Mouse (Mus musculus) stomach, postnatal 0 days (tissue): ENCODE results near the gene Prm1. TPM values are rescaled to one million over a fixed set of nuclear protein-coding genes. Genes with fewer than 3 reads are reported as not detected.

ENCODE experiments used
- ATAC-seq: fragments of 200-750 bp; cut with Nextera tagmentation; 2 replicates; pipeline ENCODE4 v1.8.0; 2017; ENCODE audit not compliant: low FRiP score, low TSS enrichment
- DNase-seq: peaks from one replicate; pipeline ENCODE4 v3.0.0-alpha.2; 2016; ENCODE audit warnings: low spot score
- H3K27ac ChIP-seq: fragments of 300-500 bp; sonication (generic); replicated peaks from 2 replicates; pipeline ENCODE4 v1.5.1; 2014; ENCODE audit warnings: mild to moderate bottlenecking, control low read depth
- H3K27me3 ChIP-seq: fragments of 300-500 bp; sonication (generic); 2 replicates; pipeline ENCODE4 v1.6.1; 2014; ENCODE audit warnings: low read length; ENCODE audit not compliant: control insufficient read depth, insufficient read depth
- H3K36me3 ChIP-seq: fragments of 300-500 bp; sonication (generic); 2 replicates; pipeline ENCODE4 v1.6.1; 2014; ENCODE audit warnings: low read length, mixed read lengths; ENCODE audit not compliant: control insufficient read depth, insufficient read depth
- H3K4me1 ChIP-seq: fragments of 300-500 bp; sonication (generic); replicated peaks from 2 replicates; pipeline ENCODE4 v1.6.1; 2014; ENCODE audit warnings: antibody characterized with exemption; ENCODE audit not compliant: control insufficient read depth, insufficient read depth
- H3K4me2 ChIP-seq: fragments of 300-500 bp; sonication (generic); replicated peaks from 2 replicates; pipeline ENCODE4 v1.6.1; 2014; ENCODE audit warnings: low read depth, mild to moderate bottlenecking, control low read depth, moderate library complexity
- H3K4me3 ChIP-seq: fragments of 300-500 bp; sonication (generic); 2 replicates; pipeline ENCODE4 v1.5.1; 2014; ENCODE audit warnings: low read depth, low read length, control low read depth
- H3K9ac ChIP-seq: fragments of 300-500 bp; sonication (generic); 2 replicates; pipeline ENCODE4 v1.6.1; 2014; ENCODE audit warnings: mild to moderate bottlenecking, low read length, control low read depth, mixed read lengths
- H3K9me3 ChIP-seq: fragments of 300-500 bp; sonication (generic); 2 replicates; pipeline ENCODE4 v1.6.1; 2016; ENCODE audit warnings: low read length; ENCODE audit not compliant: control insufficient read depth
- CTCF ChIP-seq: IDR thresholded peaks from 2 replicates; pipeline ENCODE4 v1.5.1; 2016; ENCODE audit warnings: antibody characterized with exemption, low read depth, mild to moderate bottlenecking, moderate library complexity
- EP300 ChIP-seq: optimal IDR thresholded peaks from 2 replicates; pipeline ENCODE3; 2016; ENCODE audit warnings: antibody characterized with exemption
- WGBS: fragments of 180-500 bp; shearing (Covaris S2); extraction: QIAGEN DNeasy Blood & Tissue Kit; methylation state at CpG from one replicate; pipeline ENCODE4 v1.1.7; 2014; 5-methylcytosine and 5-hydroxymethylcytosine counted together
- polyA plus RNA-seq: library from polyadenylated mRNA; unstranded; fragments of >200 nt; fragmentation: Nextera tagmentation; extraction: Ambion mirVana; gene quantifications from 2 replicates; pipeline ENCODE4 v1.2.1, GENCODE M21; 2015

Gene Prm1
- polyA plus RNA-seq, 1 experiment from 2014 or later = 0.23 TPM

- Histone ChIP-seq H3K4me1 (peaks cover 4% of the 10 kb centered on the region; the same call in 1 of the 2 replicates), H3K4me2 (no peak overlapping the region), H3K9ac (no peak overlapping the region), H3K4me3 (no peak overlapping the region), H3K36me3 (no peaks in the 10 kb centered on the region), H3K9me3 (no peaks in the 10 kb centered on the region), H3K27me3 (no peaks in the 10 kb centered on the region), H3K27ac (0 out of 2 replicates have a peak overlapping the region, but pooled peaks have one; percentile 13)
- DNase-seq = no peak
- WGBS = 74% methylated on average over 3 of the region's 3 CpGs
- TF ChIP-seq EP300 (no peak), CTCF (no peak)
- peak; percentile 74 for ATAC-seq
These were observed 50.9 kb downstream of the Prm1 start for GRCm38 (mm10) chr16:10754521-10755296.

DNA sequence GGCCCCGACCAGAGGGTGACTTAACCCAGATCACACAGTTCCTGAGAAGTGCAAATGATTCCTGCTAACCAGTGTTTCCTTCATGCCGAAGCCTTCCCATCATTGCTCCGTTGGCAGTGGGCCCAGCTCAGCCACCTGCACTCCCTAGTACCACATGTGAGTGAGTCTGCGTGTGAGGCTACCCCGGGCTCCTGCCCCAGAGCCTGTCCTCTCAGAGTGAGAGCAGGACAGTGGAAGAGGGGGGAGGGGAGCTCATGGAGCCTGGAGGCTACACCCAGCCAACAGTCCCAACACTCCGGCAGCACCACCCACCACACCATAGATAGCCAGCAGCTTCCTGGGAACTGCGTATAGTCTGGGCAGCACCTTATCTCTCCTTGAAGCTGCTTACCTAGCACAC, 55.8 kb downstream of the Prm1 start:
- Histone ChIP-seq H3K9me3 (no peaks in the 10 kb centered on the region), H3K36me3 (no peaks in the 10 kb centered on the region), H3K9ac (no peak overlapping the region), H3K4me3 (no peak overlapping the region), H3K27me3 (no peaks in the 10 kb centered on the region), H3K27ac (no peak overlapping the region), H3K4me2 (no peak overlapping the region), H3K4me1 (peaks cover 4% of the 10 kb centered on the region; the same call in 1 of the 2 replicates)
- no peak for TF ChIP-seq EP300
- no peak for TF ChIP-seq CTCF
- WGBS = 39% methylated on average over 7 of the region's 7 CpGs
- peak; percentile 33; the same call in 1 of the 2 replicates for ATAC-seq
- peak; percentile 61 for DNase-seq

DNA sequence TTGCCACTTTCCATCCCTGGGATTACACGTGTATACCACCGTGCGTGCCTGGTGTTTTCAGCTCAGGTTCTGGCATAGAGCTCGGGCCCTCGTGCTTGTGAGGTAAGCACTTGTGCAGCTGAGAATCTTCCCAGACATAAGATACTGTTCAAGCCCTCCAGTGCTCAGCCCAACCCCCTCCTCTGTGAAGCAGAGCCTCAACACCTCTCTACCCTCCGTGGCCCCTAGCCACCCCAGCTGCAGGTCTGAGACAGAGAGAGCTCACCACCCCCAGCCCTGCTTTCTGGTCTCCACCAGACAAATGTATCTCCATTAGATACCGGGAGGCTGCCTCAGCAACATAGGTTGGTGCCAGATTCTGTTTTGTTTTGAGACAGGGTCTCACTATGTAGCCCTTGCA, 56.4 kb downstream of the Prm1 start:
- ATAC-seq (no peak), DNase-seq (no peak)
- no peaks in the 10 kb centered on the region for H3K36me3 ChIP-seq
- no peak for TF ChIP-seq EP300
- TF ChIP-seq CTCF = no peak
- no peak overlapping the region for H3K4me3 ChIP-seq
- no peak overlapping the region for H3K27ac ChIP-seq
- H3K9me3 ChIP-seq = no peaks in the 10 kb centered on the region
- 53% methylated on average over 7 of the region's 7 CpGs for WGBS
- no peak overlapping the region for H3K4me2 ChIP-seq
- H3K27me3 ChIP-seq = no peaks in the 10 kb centered on the region
- H3K9ac ChIP-seq = no peak overlapping the region
- peaks cover 4% of the 10 kb centered on the region; the same call in 1 of the 2 replicates for H3K4me1 ChIP-seq

Other genes starting within 250 kb of the Prm1 start
- gene Socs1, start 20.3 kb downstream of the Prm1 start, polyA plus RNA-seq = 7.3 and 8.4 TPM in 2 replicates
- not detected in 2 replicates for gene Tnp2, start 17.2 kb downstream of the Prm1 start, polyA plus RNA-seq
- not detected in 2 replicates for gene Prm3, start 14.9 kb downstream of the Prm1 start, polyA plus RNA-seq
- not detected in 2 replicates for gene Prm2, start 9.7 kb downstream of the Prm1 start, polyA plus RNA-seq
- not detected in 2 replicates for gene Gm11172, start 7.1 kb upstream of the Prm1 start, polyA plus RNA-seq
- 0.76 and 1.1 TPM in 2 replicates for gene Rmi2, start 29.2 kb upstream of the Prm1 start, polyA plus RNA-seq